Mouse (Mus musculus) heart, postnatal 14 days (tissue): ENCODE data around the gene Dnttip1. TPM values are rescaled to one million over a fixed set of nuclear protein-coding genes. Genes with fewer than 3 reads are reported as not detected.
"Not testable (repeated sequence)": the region's sequence is repeated elsewhere in the genome, so short reads cannot be mapped to it uniquely, and the experiment has no call there.

Experiments
- DNase-seq, 2 experiments: peaks; one replicate each; pipeline ENCODE4 v3.0.0; 2021 to 2022
- intact Hi-C: fragments of 180-260 bp; cut with DNase I; formaldehyde crosslinking; loops from one replicate; pipeline ENCODE4 v1.15.1; 2025
- long read RNA-seq, 2 experiments: library from polyadenylated mRNA; stranded (forward); transcript quantifications; one replicate each; pipeline ENCODE4 v2.0.0; 2021
- total RNA-seq, 2 experiments: library from RNA; stranded (reverse); gene quantifications; 2 replicates each; pipeline ENCODE4 v1.2.3; 2021

Dnttip1 gene
- 10 to 100 TPM; 29.4 to 30.2 TPM for total RNA-seq
- long read RNA-seq, experiment 1, transcript Dnttip1-201 (13 exons, 1,664 nt): major isoform, 114 of 132 reads
- long read RNA-seq, experiment 1, partial matches to known transcripts: 3 of 132 reads
- long read RNA-seq, experiment 1, other reads (novel, unspliced or antisense): 15 of 132 reads
- long read RNA-seq, experiment 2, transcript Dnttip1-201 (13 exons, 1,664 nt): major isoform, 76 of 89 reads
- long read RNA-seq, experiment 2, partial matches to known transcripts: 5 of 89 reads
- long read RNA-seq, experiment 2, other reads (novel, unspliced or antisense): 8 of 89 reads

DNA sequence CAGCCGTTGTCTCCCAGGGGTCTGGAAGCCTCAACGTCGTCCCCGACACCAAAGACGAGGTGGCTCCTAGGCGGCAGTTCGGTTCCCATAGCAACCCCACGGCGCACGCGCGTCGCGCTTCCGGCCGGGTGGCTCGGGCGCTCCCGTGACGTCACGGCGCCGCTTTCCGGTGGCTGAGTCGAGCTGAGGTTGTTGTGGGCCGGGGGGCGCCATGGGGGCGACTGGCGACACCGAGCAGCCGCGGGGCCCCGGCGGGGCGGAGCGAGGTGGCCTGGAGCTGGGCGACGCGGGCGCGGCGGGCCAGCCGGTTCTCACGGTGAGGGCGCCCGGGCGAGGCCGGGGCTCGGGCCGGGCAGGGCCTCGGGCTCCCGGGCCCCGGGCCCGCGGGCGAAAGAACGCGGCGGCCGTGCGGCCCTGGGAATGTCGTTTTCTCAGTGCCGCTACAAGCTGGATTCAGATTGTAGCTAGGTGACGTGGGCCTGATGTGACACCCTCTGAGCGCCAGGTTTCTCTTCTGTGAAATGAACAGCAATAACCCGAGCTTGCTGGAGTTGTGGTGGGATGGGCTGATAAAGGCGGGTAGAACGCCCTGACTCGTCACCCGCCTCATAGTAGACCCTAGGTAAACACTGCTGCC lies at the start of gene Dnttip1, which contains the start of gene Wfdc3:
Gene Dnttip1 (plus strand): TSS at position 141 of the 637 bp plus-strand sequence.
Gene Wfdc3 (minus strand): TSS at position 89 of the 637 bp plus-strand sequence.
- DNase-seq: peak; percentile 96 to 97
- intact Hi-C loops: loop anchor here (5.0 kb wide), 1 partner anchor 41 kb away; the partner anchor contains the start of gene Snx21

GRCm38 (mm10) chr2:164698201-164698600 lies 47.6 kb upstream of the Dnttip1 start, which contains the start of gene Spint4:
Gene Spint4, plus strand, starts transcription at chr2:164698501.
- DNase-seq: no peak
- intact Hi-C loops: no loop called here

GRCm38 (mm10) chr2:164700959-164701358 lies 44.8 kb upstream of the Dnttip1 start:
- DNase-seq: no peak
- intact Hi-C loops: no loop called here

GRCm38 (mm10) chr2:164701761-164702160 lies 44.0 kb upstream of the Dnttip1 start:
- DNase-seq: no peak
- intact Hi-C loops: no loop called here

DNA sequence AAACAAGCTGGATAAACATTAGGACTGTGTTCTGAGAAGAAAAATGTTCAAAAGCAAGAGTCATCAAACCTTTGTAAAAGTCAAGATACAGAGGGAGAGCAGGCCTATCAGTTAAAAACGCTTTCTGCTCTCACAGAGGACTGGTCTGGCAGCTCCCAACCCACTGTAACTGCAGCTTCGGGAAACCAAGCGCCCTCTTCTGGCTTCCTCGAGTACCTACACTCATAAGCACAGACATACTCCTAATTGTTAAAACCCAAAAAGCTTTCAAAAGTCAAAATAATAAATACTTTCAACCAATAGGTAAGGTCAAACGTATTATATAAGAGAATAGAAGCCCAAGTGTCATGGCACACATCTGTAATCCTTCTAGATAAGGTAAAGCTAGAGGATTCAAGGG lies 41.5 kb upstream of the Dnttip1 start:
- no peak for DNase-seq
- intact Hi-C loops: no loop called here

DNA sequence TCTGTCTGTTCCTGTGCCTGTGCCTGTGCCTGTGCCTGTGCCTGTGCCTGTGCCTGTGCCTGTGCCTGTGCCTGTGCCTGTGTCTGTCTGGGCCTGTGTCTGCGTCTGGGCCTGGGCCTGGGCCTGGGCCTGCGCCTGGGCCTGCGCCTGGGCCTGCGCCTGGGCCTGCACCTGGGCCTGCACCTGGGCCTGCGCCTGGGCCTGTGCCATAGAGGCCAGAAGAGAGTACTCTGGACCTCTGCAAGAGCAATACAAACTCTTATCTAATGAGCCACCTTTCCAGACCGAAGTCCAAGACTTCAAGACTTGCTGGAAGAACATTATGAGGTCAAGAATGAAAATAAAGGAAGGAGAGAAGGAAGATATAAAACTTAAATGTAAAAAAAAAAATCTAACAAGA lies 40.5 kb upstream of the Dnttip1 start:
- intact Hi-C loops: no loop called here
- no peak for DNase-seq

DNA sequence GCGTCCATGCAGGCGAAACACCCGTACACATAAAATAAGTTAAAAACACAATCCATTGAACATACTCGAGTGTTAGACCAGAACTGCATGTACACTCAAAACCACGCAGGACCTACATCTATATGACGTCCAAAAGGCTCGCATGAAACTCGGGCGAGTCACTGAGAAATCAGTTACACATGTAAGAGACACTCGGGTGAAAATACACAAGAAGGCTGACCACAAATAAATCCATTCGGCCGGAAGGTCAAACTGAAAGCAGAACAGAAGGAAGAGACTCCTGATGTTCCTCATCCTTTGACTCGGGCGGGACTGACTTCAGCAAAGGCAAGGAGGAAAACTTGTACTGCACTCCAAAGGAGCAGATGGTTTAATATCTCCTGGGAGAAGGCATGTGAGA lies 39.8 kb upstream of the Dnttip1 start:
- intact Hi-C loops: no loop called here
- no peak for DNase-seq

DNA sequence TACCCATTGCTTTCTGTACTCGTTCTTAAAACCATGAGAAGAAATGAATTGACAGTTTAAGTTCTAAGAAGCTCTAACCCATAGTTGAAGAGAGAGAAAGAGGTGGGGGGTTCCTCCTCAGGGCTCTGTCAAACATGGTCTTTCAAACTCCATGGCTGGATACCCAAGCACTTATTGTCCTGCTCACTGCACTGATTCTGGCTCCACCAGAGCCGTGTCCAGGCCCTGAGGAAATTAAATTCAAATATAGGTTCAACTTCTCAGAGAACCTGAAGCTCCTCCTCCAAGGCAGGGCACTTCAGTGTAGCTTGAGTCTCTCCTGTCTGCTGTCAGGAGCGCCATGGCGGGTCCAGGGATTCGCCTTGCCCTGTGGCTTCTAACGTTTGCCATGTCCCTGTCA lies 30.8 kb upstream of the Dnttip1 start, which contains the start of gene Spint5:
Gene Spint5 (plus strand): TSS at position 301 of the 400 bp plus-strand sequence.
- intact Hi-C loops: no loop called here
- no peak for DNase-seq

DNA sequence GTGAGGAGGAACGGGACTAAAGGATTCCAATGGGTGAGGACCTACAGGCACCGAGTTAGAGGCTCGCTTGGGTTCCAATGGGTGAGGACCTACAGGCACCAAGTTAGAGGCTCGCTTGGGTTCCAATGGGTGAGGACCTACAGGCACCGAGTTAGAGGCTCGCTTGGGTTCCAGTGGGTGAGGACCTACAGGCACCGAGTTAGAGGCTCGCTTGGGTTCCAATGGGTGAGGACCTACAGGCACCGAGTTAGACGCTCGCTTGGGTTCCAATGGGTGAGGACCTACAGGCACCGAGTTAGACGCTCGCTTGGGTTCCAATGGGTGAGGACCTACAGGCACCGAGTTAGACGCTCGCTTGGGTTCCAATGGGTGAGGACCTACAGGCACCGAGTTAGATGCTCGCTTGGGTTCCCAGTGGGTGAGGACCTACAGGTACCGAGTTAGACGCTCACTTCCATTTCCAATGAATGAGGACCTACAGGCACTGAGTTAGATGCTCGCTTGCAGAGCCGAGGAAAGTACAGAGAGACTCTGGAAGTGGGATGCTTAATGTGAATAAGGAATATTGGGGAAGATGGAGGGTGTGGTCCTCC lies 29.5 kb upstream of the Dnttip1 start:
- intact Hi-C loops: not testable (repeated sequence)

GRCm38 (mm10) chr2:164723276-164723675 lies 22.5 kb upstream of the Dnttip1 start:
- intact Hi-C loops: no loop called here
- DNase-seq: no peak

More for the DNA sequence above, 29.5 kb upstream of the Dnttip1 start:
- DNase-seq: not testable (repeated sequence)

DNA sequence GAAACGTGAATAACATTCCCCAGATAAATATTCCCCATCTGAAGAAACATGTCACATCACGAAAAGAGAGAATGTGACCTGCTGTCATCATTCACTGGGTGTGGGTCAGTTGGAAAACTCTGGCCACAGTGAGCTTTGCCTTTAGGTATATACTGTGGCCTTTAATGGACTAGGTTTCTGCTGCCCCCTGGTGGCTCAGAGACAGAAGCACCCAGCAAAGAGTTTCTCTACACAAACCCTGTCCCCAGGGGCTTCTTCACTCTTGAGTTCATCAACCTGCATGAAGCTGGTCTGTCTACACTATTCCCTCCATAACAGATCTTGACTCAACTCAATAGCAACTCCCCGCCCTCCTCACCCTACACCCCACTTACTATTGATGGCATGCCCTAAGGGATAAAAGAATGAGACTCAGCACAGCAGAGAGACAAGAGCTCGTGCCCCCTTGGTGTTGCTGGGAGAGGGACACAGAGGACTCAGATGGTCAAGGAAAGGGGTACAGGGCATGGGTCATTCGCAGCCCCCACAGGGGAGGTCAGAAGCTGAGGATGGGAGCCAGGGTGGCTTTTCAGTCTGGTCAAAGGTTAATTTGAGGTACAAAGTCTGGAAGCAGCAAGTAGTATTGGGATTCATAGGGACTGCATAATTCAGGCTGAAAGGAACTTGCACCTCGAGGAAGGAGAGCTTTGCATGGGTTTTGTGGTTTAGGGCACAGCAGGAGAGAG lies 19.7 kb upstream of the Dnttip1 start:
- DNase-seq: peak; percentile 67 to 79
- intact Hi-C loops: loop anchor here (1.0 kb wide), 2 partner anchors 47 to 134 kb away; no protein-coding TSS in a partner anchor

GRCm38 (mm10) chr2:164731719-164732118 lies 14.1 kb upstream of the Dnttip1 start:
- intact Hi-C loops: no loop called here
- DNase-seq: no peak

GRCm38 (mm10) chr2:164733259-164733658 lies 12.5 kb upstream of the Dnttip1 start:
- no peak for DNase-seq
- intact Hi-C loops: no loop called here

DNA sequence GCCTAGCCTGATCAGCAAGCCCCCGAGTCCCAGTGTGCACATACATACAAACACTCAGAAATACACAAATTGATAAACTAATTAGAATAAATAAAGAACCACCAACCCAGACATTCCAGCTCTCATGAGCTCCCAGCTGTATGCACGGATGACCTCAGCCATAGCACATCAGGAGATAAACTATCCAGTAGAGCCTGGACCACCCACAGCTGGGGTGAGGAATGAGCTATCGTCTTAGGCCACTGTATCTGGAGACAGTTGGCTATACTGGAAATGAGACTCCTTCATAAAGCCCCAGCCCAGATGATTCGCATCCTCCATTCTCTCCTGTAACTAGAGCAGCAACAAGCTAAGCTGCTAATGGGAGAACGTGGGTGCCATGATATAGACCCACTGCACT lies 10.9 kb upstream of the Dnttip1 start:
- intact Hi-C loops: no loop called here
- no peak for DNase-seq

- no peak for DNase-seq
- intact Hi-C loops: no loop called here
Observed at GRCm38 (mm10) chr2:164735446-164735845, 10.3 kb upstream of the Dnttip1 start.

GRCm38 (mm10) chr2:164737377-164738090 lies 8.2 kb upstream of the Dnttip1 start:
- intact Hi-C loops: no loop called here
- DNase-seq: no peak

DNA sequence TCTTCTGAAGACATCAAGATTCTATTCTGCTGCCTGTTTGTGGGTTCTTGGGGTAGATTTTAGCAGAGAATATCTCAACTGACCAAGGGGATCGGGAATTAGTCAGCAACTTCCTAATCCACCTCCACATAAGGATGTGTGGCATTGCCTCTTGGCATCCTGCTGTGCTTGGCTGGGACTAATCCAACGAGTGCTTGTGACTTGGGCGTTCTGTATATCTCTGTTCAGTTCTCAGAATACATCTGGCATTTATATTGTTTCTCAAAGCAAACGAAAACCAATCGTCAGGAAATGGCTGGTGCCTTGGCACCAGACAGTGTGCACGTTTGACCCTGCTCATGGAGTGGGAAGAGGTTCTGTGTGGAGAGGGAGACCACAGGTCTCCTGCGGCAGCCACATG lies 5.9 kb upstream of the Dnttip1 start:
- intact Hi-C loops: no loop called here
- no peak for DNase-seq

DNA sequence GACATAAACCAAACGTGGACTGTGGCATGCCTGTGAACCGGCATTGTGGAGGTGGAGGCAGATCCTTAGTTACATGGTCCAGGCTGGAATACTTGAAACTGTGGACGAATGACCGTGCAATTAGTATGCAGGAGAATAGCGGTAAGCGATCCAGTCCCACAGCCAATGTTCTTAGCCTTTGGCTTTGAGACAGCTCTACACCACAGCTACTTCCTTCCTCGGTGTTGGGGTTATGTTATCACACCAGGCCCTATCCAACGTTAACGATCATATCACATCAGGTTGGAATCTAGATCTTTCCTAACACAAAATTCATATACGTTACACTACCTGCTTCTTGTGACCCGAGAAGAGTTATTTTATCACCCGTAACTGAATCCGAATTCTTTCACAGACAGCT lies 796 bp upstream of the Dnttip1 start:
- intact Hi-C loops: loop anchor here (5.0 kb wide), 1 partner anchor 42 kb away; the partner anchor contains the start of gene Snx21
- no peak for DNase-seq

GRCm38 (mm10) chr2:164746693-164747092 lies 910 bp downstream of the Dnttip1 start:
- no peak for DNase-seq

GRCm38 (mm10) chr2:164748191-164748590 lies 2.4 kb downstream of the Dnttip1 start:
- intact Hi-C loops: loop anchor here (5.0 kb wide), 1 partner anchor 39 kb away; the partner anchor contains the start of gene Snx21
- no peak for DNase-seq

More at GRCm38 (mm10) chr2:164746693-164747092, 910 bp downstream of the Dnttip1 start:
- intact Hi-C loops: loop anchor here (5.0 kb wide), 1 partner anchor 41 kb away; the partner anchor contains the start of gene Snx21
